Mouse (Mus musculus) gastrocnemius, adult 18-20 months (tissue): ENCODE measurements around the gene Chdh. TPM values are rescaled to one million over a fixed set of nuclear protein-coding genes. Genes with fewer than 3 reads are reported as not detected.

Experiments used
- DNase-seq: peaks from one replicate; pipeline ENCODE4 v3.0.0; 2021; ENCODE audit warnings: low spot score
- total RNA-seq, 2 experiments: library from RNA; stranded (reverse); gene quantifications; 2 replicates each; pipeline ENCODE4 v1.2.3; 2021

Chdh gene
- total RNA-seq, 2 experiments from 2014 or later = 0.36 to 0.37 TPM

DNA sequence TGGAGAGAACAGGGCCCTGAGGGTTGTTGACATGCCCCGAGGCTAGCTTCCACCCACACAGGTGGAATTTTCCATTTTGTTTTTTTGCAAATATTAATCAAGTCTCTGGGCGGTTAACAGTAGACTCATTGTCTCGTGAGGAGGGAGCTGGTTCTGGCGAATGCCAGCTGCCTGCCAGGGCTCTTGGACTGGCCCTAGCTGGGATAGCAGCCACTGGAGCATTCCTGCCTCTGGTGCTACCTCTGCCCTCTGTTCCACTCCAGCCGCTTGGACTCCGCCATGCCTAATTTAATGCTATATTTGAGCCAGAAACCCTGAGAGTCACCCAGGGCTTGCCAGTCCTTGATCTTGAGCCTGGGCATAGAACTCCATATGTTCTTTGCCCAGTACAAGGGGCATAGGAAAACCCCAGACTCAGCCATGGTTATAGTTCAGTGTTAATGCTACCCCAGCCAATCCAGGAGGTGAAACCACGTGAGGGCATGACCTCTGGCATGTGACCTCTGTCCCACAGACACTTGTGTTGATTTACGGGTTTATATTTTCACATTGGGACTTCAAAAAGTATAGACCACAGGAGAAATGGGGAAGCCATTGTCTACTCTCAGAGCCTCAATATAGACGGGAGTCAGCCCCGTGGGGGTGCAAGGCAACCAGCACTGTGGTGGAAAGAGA lies 3.2 kb downstream of the Chdh start:
- DNase-seq = no peak

- DNase-seq = no peak
Measured at GRCm38 (mm10) chr14:30014487-30014886, 5.7 kb downstream of the Chdh start.

GRCm38 (mm10) chr14:30015008-30015407 lies 6.2 kb downstream of the Chdh start:
- no peak for DNase-seq

DNA sequence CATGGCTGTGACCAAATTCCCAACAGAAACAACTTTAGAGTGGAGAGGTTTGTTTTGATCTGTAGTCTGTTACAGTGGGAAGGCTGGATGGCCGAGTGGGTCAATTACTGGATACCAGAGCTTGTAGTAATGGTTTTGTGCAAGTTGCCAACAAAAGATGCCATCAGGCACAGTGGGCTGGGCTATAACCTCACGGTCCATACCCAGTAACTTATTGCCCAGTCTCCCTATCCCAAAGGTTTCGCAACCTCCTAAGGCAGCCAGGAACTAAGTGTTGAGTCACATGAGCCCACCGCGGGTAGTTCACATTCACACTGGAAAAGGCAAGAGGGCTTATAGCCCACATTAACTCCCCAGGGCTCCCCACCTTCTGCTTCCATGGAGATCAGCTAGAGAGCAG lies 7.8 kb downstream of the Chdh start:
- no peak for DNase-seq

- no peak for DNase-seq
Measured at GRCm38 (mm10) chr14:30017794-30018462, 9.1 kb downstream of the Chdh start.

GRCm38 (mm10) chr14:30018463-30018801 lies 9.6 kb downstream of the Chdh start:
- DNase-seq = no peak

GRCm38 (mm10) chr14:30018846-30019245 lies 10.0 kb downstream of the Chdh start:
- no peak for DNase-seq

- no peak for DNase-seq
Measured at GRCm38 (mm10) chr14:30019375-30019774, 10.6 kb downstream of the Chdh start.

DNA sequence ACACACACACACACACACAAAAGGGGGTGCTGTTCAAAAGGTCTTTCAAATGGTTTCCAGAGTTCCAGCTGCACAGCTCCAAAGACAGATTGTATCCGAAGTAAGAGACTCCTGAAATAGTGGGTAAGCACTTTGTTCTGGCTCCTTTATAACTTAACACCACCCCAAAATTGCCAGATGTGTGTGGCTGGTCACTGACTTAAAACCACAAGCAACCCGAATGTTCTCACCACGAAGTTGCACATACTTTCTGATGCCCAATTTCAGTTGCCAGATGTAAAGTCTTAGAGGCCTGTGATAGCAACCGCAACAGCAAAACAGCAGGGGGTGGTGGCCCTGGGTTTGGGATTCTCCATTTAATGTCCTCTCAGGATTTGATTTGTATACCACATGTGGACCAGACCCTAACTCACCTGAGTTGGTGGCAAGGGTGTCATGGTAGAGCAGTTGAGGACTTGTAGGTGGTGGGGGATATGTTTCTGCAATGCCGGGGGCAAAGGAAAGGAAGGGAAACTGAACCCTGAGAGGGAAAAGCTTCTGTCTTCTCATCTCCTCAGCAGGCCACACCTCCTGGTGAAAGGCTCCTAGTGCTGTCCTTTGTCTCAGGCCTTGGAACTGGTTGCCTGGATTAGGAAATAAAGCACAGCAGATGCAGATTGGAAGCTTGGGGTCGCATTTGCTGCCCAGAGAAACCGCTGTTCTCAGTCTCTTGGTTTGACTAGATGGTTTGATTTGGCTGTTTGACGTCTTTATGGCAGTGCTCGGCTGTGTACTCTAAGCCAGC lies 11.2 kb downstream of the Chdh start:
- no peak for DNase-seq

DNA sequence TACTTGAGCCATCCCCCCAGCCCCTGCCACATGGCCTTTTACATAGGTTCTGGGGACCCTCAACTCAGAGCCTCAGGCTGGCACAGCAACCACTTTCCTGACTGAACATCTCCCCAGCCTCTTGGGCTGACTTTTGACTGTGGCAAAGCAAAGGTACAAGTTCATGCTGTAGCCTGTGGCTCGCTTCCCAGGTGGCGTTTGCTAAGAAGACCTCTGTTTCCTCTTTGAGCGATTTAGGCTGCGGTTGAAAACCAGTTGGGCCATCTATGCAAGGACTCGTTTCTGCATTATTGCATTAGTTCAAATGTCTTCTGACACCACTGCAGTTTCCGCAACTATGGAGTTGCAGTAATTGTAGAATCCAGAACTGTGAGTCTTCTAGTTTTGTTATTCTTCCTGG lies 13.6 kb downstream of the Chdh start:
- DNase-seq = no peak

GRCm38 (mm10) chr14:30024387-30024786 lies 15.6 kb downstream of the Chdh start:
- no peak for DNase-seq

DNA sequence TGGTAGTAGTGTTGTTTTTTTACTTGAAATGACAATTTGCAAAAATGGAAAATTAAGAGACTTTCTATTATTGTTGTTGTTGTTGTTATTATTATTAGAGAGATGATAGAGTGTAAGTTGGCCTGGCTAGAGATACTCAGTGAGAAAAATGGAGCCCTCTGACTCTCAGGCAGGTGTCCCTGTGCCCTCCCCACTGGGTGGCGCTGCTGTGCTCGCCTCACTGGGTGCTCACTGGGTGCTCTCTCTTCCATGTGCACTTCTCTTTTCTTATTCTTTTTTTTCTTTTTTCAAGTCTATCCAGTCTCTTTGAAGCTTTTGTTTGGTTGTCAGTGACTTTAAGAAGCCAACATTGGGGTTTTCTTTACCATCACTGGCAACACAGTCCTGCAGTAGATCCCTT lies 18.6 kb downstream of the Chdh start:
- DNase-seq = no peak

DNA sequence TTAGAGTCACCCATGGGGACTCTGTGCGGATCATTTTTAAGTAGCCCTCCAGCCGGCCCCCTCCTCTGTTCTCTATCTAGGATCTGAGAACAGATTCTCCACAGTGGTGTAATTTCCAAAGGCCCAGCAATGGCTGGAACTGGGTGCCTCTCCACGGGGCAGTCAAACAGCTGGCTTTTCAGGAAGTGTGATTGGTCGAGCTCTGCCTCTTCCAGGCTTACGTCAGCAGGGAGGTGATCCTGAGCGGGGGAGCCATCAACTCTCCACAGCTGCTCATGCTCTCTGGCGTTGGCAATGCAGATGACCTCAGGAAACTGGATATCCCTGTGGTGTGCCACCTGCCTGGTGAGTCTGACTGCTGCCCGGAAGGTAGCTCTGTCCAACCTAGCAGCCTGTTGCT lies 24.6 kb downstream of the Chdh start:
- DNase-seq = no peak

DNA sequence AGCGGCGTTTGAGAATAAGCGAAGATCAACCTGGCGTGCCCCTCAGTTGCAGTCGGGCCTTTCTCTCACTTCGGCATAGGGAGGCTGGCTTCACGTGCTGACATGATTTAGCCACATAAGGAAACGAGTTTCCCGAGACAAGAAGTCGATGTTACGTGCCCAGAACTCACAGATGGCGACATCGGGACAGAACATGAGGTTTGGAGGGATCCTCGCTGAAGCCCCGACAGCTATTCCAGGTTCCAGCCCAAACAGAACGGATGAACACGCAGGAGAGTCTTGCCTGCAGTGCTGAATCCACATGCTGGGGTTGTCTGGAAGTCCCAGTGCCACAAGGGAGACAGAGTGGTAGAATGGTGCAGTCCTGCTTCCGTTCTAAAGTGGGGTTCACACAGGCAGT lies 29.6 kb downstream of the Chdh start:
- no peak for DNase-seq

GRCm38 (mm10) chr14:30039413-30039812 lies 30.6 kb downstream of the Chdh start:
- no peak for DNase-seq

- no peak for DNase-seq
Measured at GRCm38 (mm10) chr14:30041836-30042235, 33.0 kb downstream of the Chdh start.

GRCm38 (mm10) chr14:30043356-30043940 lies 34.6 kb downstream of the Chdh start:
- DNase-seq = no peak

DNA sequence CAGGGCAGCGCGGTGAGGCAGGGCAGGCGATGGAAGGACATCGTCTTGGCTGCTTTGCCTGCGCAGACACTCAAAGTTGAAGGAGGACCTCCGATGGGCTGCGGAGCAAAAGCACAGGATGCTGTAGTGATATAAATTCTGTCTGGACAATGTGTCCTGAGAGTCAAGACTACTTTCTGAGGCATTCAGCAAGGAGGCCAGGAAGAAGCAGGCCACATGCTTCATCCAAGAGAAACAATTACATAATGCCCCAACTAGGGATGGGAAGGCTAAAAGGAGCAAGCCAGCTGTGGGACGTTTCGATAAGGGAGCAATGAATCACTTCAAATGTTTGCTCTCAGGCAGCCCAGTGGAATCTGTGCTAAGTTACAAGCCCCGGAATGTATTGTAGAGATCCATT lies 36.4 kb downstream of the Chdh start:
- DNase-seq = peak; percentile 10

DNA sequence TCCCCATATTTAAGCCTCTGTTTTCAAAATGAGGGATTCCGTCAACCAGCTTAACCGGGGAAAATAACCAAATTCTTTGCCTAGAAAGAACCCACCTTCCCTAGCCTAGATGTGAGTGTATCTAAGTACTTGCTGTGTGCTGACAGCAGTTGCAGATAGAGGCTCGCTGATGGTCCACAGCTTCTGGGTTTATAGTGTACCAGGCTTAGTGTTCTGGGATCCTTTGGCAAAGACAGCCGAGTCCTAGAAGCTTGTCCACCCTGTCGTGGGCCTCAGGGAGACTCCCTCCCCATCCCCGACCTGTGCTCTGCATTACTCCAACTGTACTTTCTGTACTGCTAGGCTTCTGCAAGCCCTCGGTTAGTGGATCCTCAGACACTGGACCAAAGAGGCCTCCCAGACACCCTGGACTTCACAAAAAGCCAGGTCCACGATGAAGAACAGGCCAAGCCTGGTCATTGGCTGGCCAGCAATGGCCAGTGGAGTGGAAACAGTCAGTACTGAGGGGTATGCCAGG lies 36.9 kb downstream of the Chdh start:
- DNase-seq = no peak

- DNase-seq = no peak
Measured at GRCm38 (mm10) chr14:30046976-30047375, 38.2 kb downstream of the Chdh start.

- DNase-seq = no peak
Measured at GRCm38 (mm10) chr14:30048049-30048448, 39.2 kb downstream of the Chdh start.

DNA sequence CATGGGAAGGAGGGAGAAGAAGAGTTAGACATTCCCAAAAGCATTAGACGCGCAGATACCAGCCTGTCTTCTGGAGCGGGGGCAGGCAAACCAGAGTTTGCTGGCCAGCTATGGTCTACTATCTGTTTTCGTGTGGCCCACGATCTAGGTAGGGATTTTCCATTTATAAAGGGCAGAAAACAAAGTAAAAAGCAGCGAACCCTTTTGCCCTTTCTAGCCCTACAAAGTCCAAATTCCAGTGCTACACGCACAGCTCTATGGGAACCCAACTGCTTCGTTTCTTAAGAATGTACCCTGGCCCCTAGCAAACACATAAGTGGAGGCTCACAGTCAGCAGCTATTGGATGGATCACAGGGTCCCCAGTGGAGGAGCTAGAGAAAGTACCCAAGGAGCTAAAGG lies 41.5 kb downstream of the Chdh start:
- DNase-seq = no peak
